Mouse (Mus musculus): ENCODE data around the gene Ebpl. TPM values are rescaled to one million over a fixed set of nuclear protein-coding genes. Genes with fewer than 3 reads are reported as not detected.
"Not testable (repeated sequence)": the region's sequence is repeated elsewhere in the genome, so short reads cannot be mapped to it uniquely, and the experiment has no call there.

Ebpl gene
- polyA plus RNA-seq, 1 experiment from 2014 or later: 10.5 TPM

GRCm38 (mm10) chr14:61354251-61355235 is 5.7 kb downstream of the Ebpl start:
- H3K9me3 ChIP-seq (replicated peaks): no peaks in the 10 kb centered on the region
- WGBS: 81% methylated on average over 10 of the region's 10 CpGs
- no peak overlapping the region for H3K4me3 ChIP-seq
- no peak overlapping the region for H3K27ac ChIP-seq
- peaks cover 9% of the 10 kb centered on the region; the same call in 1 of the 2 replicates for H3K36me3 ChIP-seq
- no peak for DNase-seq (ENCODE audit: low spot score)
- H3K27me3 ChIP-seq (ENCODE audit: low read depth, poor library complexity, severe bottlenecking): no peaks in the 10 kb centered on the region
- peaks cover 4% of the 10 kb centered on the region; the same call in 1 of the 2 replicates for H3K4me1 ChIP-seq

DNA sequence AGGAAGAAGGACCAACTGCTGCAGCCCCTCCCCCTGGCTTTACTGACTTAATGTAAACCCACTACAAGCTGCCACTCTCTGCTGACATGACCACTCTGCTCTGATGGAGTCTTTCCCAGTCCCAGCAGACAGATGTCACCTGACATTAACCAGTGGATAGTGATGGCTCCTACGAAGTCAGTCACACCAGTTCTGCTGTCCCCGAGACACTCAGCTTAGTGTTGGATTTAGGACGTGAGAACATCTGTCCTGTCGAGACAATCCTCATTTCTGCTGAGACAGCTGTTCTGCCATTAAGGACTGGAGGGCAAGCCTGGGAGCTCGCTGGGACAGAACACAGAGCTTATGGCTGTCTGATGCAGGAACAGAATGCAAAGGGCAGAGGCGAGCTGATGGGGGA is 9.4 kb downstream of the Ebpl start:
- Histone ChIP-seq H3K27me3 (ENCODE audit: low read depth, poor library complexity, severe bottlenecking) (no peaks in the 10 kb centered on the region), H3K9me3 (replicated peaks) (no peaks in the 10 kb centered on the region), H3K36me3 (peaks cover 9% of the 10 kb centered on the region; the same call in 1 of the 2 replicates), H3K4me3 (no peak overlapping the region), H3K4me1 (peaks cover 4% of the 10 kb centered on the region; the same call in 1 of the 2 replicates), H3K27ac (no peak overlapping the region)
- 74% methylated on average over 6 of the region's 6 CpGs for WGBS
- DNase-seq (ENCODE audit: low spot score): no peak

- Histone ChIP-seq H3K4me1 (peaks cover 4% of the 10 kb centered on the region; the same call in 1 of the 2 replicates), H3K9me3 (replicated peaks) (no peaks in the 10 kb centered on the region), H3K36me3 (0 out of 2 replicates have a peak, but pooled peaks cover 4% of the 10 kb centered on the region), H3K27ac (no peak overlapping the region), H3K27me3 (ENCODE audit: low read depth, poor library complexity, severe bottlenecking) (no peaks in the 10 kb centered on the region), H3K4me3 (no peak overlapping the region)
- 82% methylated on average over 4 of the region's 4 CpGs for WGBS
- DNase-seq (ENCODE audit: low spot score): no peak
Observed at GRCm38 (mm10) chr14:61349876-61350275, 10.4 kb downstream of the Ebpl start.

DNA sequence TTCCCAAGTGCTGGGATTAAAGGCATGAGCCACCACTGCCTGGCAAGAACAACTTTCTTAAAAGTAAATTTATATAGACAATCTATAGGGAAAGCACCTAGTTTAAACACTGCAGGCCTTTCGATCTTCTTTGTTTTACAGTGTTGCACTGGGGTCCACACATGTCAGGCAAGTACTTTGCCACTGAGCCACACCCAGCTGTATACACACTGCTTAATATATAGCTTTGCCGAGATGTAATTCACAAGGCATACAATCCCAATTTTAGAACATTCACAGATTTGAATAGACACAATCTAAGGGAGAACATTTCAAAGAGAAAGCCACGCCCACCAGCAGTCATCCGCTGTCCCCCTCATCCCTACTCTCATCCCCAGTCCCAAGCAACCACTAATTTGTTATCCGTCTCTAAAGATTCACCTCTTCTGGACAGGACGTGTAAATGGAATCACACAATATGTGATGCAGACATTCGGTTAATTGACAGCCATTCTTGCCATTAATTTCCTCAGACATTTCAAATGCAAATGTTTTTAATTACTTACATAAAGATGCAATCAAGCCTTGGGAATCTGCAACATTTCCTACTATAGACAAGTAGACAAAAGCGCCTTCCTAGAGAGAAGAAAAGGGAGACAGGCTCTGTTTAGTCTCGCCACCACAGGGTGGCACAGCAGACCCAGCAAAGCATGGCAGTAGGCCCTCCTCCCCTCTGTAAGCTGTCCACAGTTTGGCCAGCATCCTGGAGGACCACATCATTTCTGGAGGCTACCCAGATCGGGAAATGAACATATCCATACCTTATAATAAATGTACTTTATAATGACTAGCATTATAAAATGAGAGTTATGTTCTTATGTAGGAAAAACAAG is 13.2 kb downstream of the Ebpl start:
- no peak overlapping the region for H3K27ac ChIP-seq
- DNase-seq (ENCODE audit: low spot score): no peak
- no peaks in the 10 kb centered on the region for H3K27me3 ChIP-seq (ENCODE audit: low read depth, poor library complexity, severe bottlenecking)
- H3K4me1 ChIP-seq: peaks cover 4% of the 10 kb centered on the region; the same call in 1 of the 2 replicates
- H3K4me3 ChIP-seq: no peak overlapping the region
- no peaks in the 10 kb centered on the region for H3K36me3 ChIP-seq
- no peaks in the 10 kb centered on the region for H3K9me3 ChIP-seq (replicated peaks)
- WGBS: 89% methylated on average over 10 of the region's 10 CpGs

DNA sequence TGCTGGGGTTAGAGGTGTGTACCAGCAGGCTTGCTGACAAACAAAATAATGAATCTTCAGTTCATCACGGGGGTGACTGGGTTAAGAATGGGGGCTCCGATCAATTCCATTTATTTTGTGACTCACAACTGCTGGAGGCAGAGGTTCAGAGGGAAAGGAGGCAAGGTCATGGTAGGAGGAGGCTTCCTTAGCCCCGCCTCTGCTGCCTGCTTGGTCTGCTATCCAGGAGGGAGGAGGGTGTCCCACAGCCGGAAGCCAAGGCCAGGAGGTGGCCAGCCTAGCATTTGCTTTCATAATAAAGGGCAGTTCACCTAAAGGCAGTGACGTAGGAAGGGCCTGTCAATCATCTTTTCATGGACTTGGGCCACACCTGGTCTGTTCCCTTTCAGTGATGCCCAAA is 15.6 kb downstream of the Ebpl start:
- Histone ChIP-seq H3K27me3 (ENCODE audit: low read depth, poor library complexity, severe bottlenecking) (no peaks in the 10 kb centered on the region), H3K9me3 (replicated peaks) (no peaks in the 10 kb centered on the region), H3K36me3 (no peaks in the 10 kb centered on the region), H3K4me3 (no peak overlapping the region), H3K4me1 (peaks cover 5% of the 10 kb centered on the region), H3K27ac (no peak overlapping the region)
- DNase-seq (ENCODE audit: low spot score): no peak
- WGBS: 79% methylated on average over 5 of the region's 5 CpGs

DNA sequence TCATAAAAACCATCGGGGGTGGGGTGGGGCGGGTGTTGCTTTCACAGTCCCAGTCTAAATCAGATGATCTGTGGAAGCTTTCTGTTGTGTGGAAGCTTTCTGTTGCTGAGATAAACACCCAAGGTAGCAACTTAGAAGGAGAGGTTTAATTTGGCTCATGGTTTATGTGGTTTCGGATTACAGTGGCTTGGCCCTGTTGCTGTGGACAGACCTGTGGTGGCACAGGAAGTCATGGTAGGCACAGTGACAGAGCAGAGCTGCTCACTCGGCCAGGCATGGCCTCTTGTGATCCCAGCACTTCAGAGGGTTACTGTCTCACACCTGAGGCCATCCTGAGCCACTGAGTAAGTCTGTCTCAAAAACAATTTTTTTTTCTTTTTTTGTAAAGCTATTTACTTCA is 20.9 kb downstream of the Ebpl start:
- WGBS: 76% methylated on average over 4 of the region's 4 CpGs
- Histone ChIP-seq H3K9me3 (replicated peaks) (no peaks in the 10 kb centered on the region), H3K4me3 (no peak overlapping the region)

GRCm38 (mm10) chr14:61330996-61331561 is 29.2 kb downstream of the Ebpl start:
- Histone ChIP-seq H3K27ac (peak overlapping the region; percentile 31; the same call in 1 of the 2 replicates), H3K4me1 (peaks cover 16% of the 10 kb centered on the region), H3K9me3 (replicated peaks) (no peaks in the 10 kb centered on the region), H3K27me3 (ENCODE audit: low read depth, poor library complexity, severe bottlenecking) (no peaks in the 10 kb centered on the region), H3K36me3 (no peaks in the 10 kb centered on the region), H3K4me3 (no peak overlapping the region)
- WGBS: 28% methylated on average over 13 of the region's 13 CpGs
- DNase-seq (ENCODE audit: low spot score): peak; percentile 87

More for the DNA sequence above, 20.9 kb downstream of the Ebpl start:
- no peaks in the 10 kb centered on the region for H3K36me3 ChIP-seq
- H3K27me3 ChIP-seq (ENCODE audit: low read depth, poor library complexity, severe bottlenecking): no peaks in the 10 kb centered on the region
- H3K27ac ChIP-seq: no peak overlapping the region
- no peak for DNase-seq (ENCODE audit: low spot score)
- H3K4me1 ChIP-seq: peaks cover 12% of the 10 kb centered on the region

DNA sequence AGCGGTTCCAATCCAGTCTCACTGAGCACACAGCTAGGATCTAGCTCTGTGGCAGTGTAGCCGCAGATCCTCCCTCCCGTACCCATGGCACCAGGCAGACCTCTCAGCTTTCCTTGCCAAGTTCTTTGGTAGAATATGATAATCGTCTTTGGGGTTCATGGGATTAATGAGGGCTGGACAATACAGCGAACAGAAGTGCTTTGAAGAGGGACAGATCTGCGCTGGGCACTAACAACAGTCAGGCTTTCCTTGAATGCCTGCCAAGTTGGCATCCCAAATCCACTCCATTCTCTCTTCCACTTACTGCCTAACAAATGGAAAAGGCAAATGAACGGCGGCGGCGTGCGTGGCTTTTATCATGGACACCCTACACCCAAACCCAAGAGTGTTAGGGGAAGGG is 29.6 kb downstream of the Ebpl start:
- Histone ChIP-seq H3K36me3 (no peaks in the 10 kb centered on the region), H3K4me3 (no peak overlapping the region), H3K27ac (no peak overlapping the region), H3K9me3 (replicated peaks) (no peaks in the 10 kb centered on the region), H3K4me1 (peaks cover 16% of the 10 kb centered on the region), H3K27me3 (ENCODE audit: low read depth, poor library complexity, severe bottlenecking) (no peaks in the 10 kb centered on the region)
- WGBS: 86% methylated on average over 11 of the region's 11 CpGs
- no peak for DNase-seq (ENCODE audit: low spot score)

- H3K4me3 ChIP-seq: peak overlapping the region; percentile 39
- H3K4me1 ChIP-seq: peaks cover 16% of the 10 kb centered on the region
- H3K36me3 ChIP-seq: no peaks in the 10 kb centered on the region
- peak; percentile 46 for DNase-seq (ENCODE audit: low spot score)
- 31% methylated on average over 19 of the region's 19 CpGs for WGBS
- no peaks in the 10 kb centered on the region for H3K9me3 ChIP-seq (replicated peaks)
- 0 out of 2 replicates have a peak overlapping the region, but pooled peaks have one; percentile 7 for H3K27ac ChIP-seq
- H3K27me3 ChIP-seq (ENCODE audit: low read depth, poor library complexity, severe bottlenecking): no peaks in the 10 kb centered on the region
Observed at GRCm38 (mm10) chr14:61327618-61328450, 32.4 kb downstream of the Ebpl start.

DNA sequence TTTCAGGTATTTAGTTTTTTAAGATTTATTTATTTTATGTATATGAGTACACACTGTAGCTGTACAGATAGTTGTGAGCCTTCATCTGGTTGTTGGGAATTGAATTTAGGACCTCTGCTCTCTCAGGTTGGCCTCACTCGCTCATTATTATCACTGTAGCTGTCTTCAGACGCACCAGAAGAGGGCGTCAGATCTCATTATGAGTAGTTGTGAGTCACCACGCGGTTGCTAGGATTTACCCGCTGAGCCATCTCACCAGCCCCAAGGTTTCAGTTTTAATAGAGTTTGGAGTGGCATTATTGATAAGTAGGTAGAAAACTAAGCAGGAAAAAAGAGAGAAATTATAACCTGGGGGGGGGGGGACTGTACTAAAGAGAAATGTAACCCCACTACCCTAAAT is 33.2 kb downstream of the Ebpl start:
- not testable (repeated sequence) for H3K27me3 ChIP-seq (ENCODE audit: low read depth, poor library complexity, severe bottlenecking); H3K4me3 ChIP-seq; DNase-seq (ENCODE audit: low spot score); H3K9me3 ChIP-seq (replicated peaks); H3K27ac ChIP-seq; H3K36me3 ChIP-seq
- WGBS: 17% methylated on average over 6 of the region's 6 CpGs
- H3K4me1 ChIP-seq: peaks cover 16% of the 10 kb centered on the region

DNA sequence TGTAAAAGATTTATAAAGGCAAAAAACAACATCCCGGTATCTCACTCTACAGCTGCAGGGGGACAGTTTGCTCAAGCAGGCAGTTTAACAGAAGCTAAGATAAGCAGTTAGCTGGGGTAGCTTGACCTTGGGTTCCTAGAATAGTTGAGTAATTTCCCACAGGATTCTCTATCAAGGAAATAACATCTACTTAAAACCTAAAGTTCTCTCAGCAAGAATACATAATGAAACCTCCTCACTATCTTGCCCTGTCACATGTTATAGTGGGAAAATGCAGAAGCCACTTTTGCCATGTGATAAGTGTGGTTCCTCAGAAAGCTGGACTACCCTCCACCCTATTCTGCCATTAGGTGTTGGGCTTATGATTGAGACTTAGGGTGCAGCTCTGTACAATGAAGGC is 37.5 kb downstream of the Ebpl start:
- no peaks in the 10 kb centered on the region for H3K27me3 ChIP-seq (ENCODE audit: low read depth, poor library complexity, severe bottlenecking)
- no peaks in the 10 kb centered on the region for H3K36me3 ChIP-seq
- H3K9me3 ChIP-seq (replicated peaks): no peaks in the 10 kb centered on the region
- DNase-seq (ENCODE audit: low spot score): no peak
- 88% methylated on average over 1 of the region's 1 CpGs for WGBS
- peaks cover 7% of the 10 kb centered on the region for H3K4me1 ChIP-seq
- no peak overlapping the region for H3K4me3 ChIP-seq
- no peak overlapping the region for H3K27ac ChIP-seq

GRCm38 (mm10) chr14:61321200-61321599 is 39.0 kb downstream of the Ebpl start:
- Histone ChIP-seq H3K27ac (no peak overlapping the region), H3K4me1 (no peaks in the 10 kb centered on the region), H3K4me3 (no peak overlapping the region), H3K36me3 (no peaks in the 10 kb centered on the region), H3K27me3 (ENCODE audit: low read depth, poor library complexity, severe bottlenecking) (no peaks in the 10 kb centered on the region), H3K9me3 (replicated peaks) (no peaks in the 10 kb centered on the region)
- DNase-seq (ENCODE audit: low spot score): no peak
- WGBS: 86% methylated on average over 4 of the region's 4 CpGs

Data from limb, embryonic 10.5 days (tissue).